ENCODE assay signal across 9 mouse cellular contexts in the genomic region with DNA sequence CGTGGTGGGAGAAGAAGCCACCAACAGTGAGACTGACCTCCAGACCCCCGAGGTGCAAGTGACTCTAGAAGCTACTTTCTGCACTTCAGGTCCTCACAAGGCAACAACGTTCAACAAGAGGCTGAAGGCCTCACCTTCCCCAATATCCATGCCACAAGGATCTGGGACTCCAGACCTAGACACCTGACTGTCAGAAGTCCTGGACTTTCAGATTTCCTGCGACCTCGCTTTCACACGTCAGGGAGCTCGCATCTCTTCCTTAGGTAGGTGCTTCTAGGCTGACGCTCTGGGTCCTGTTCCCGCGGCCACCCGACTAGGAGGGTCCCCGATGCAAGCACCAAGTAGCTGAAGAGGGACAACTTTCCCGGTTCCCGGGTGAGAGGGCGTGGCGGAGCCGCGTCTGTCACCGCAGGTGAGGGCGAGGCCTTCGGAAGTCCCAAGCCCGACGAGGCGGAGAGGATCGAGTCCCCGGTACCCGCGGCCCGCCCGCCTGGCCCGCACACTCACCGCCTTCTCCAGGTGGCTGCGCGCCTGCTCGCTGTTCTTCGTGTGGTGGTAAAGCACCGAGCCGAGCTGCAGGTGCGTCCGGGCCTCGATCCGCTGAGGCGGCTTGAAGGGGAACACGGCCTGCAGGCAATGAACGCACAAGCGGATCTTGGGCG. TPM values are rescaled to one million over a fixed set of nuclear protein-coding genes. Genes with fewer than 3 reads are reported as not detected.
DNase-seq lines count a peak whose midpoint lies in the region; ATAC-seq and TF ChIP-seq lines count a peak whose summit lies in the region.
"Had no signal": no experiment of that assay in that cellular context is flagged by ENCODE, and none has a peak within 500 bp of the region (broad histone marks: within the 10 kb centered on the region; RNA-seq: fewer than 3 reads in every experiment).

No protein-coding gene starts in this region.

- no peaks in the 10 kb centered on the region for H3K27me3 ChIP-seq in ES-Bruce4 (ENCODE audit: control insufficient read depth, insufficient read depth, low read length, poor library complexity, severe bottlenecking)
- no peaks in the 10 kb centered on the region for H3K27me3 ChIP-seq in erythroblast, embryonic 14.5 days (ENCODE audit: control insufficient read depth)
- H3K27me3 ChIP-seq in hindbrain, postnatal 0 days (ENCODE audit: insufficient read depth, low read length), result no peaks in the 10 kb centered on the region
- H3K27me3 ChIP-seq in liver, embryonic 16.5 days (ENCODE audit: control insufficient read depth, insufficient read depth, low read depth, low read length), result no peaks in the 10 kb centered on the region
- H3K27me3 ChIP-seq in neural tube, embryonic 15.5 days (replicated peaks), result no peaks in the 10 kb centered on the region

- no peak for TF ChIP-seq POLR2A in ES-Bruce4 (IDR thresholded peaks at IDR 0.05; ENCODE audit: insufficient read depth, low read length)

- H3K27ac ChIP-seq in ES-Bruce4 (ENCODE audit: insufficient read depth, low read length), result no peak overlapping the region
- peak overlapping the region; percentile 85 for H3K27ac ChIP-seq in hindbrain, postnatal 0 days
- H3K27ac ChIP-seq in liver, embryonic 16.5 days (ENCODE audit: low read length), result peak overlapping the region; percentile 92
- peak overlapping the region; percentile 91 for H3K27ac ChIP-seq in neural tube, embryonic 15.5 days (replicated peaks)

- H3K36me3 ChIP-seq in ES-Bruce4 (ENCODE audit: control insufficient read depth, insufficient read depth, low read length, poor library complexity, severe bottlenecking), result peaks cover 7% of the 10 kb centered on the region; the same call in 1 of the 2 replicates
- H3K36me3 ChIP-seq in erythroblast, embryonic 14.5 days (ENCODE audit: control insufficient read depth), result peaks cover 30% of the 10 kb centered on the region
- H3K36me3 ChIP-seq in hindbrain, postnatal 0 days (ENCODE audit: insufficient read depth, low read length), result no peaks in the 10 kb centered on the region; the same call in 1 of the 2 replicates
- H3K36me3 ChIP-seq in liver, embryonic 16.5 days (ENCODE audit: control insufficient read depth, insufficient read depth), result no peaks in the 10 kb centered on the region
- no peaks in the 10 kb centered on the region for H3K36me3 ChIP-seq in neural tube, embryonic 15.5 days

- WGBS in hindbrain, postnatal 0 days, result under 1% methylated on average over 47 of the region's 47 CpGs
- under 1% methylated on average over 47 of the region's 47 CpGs for WGBS in liver, embryonic 16.5 days (ENCODE audit: insufficient replicate concordance)
- 2% methylated on average over 47 of the region's 47 CpGs for WGBS in neural tube, embryonic 15.5 days

- TF ChIP-seq EP300 in ES-Bruce4 (IDR thresholded peaks at IDR 0.05; ENCODE audit: insufficient read depth, low read depth, low read length), result no peak

- H3K9ac ChIP-seq in ES-Bruce4 (ENCODE audit: low read depth, poor library complexity, severe bottlenecking), result peak overlapping the region; percentile 92
- H3K9ac ChIP-seq in hindbrain, postnatal 0 days (replicated peaks; ENCODE audit: low read length), result peak overlapping the region; percentile 91
- peak overlapping the region; percentile 97 for H3K9ac ChIP-seq in liver, embryonic 16.5 days (ENCODE audit: low read depth, low read length)
- peak overlapping the region; percentile 93 for H3K9ac ChIP-seq in neural tube, embryonic 15.5 days (replicated peaks)

- H3K9me3 ChIP-seq in ES-Bruce4 (replicated peaks; ENCODE audit: control insufficient read depth, insufficient read depth, low read length, poor library complexity, severe bottlenecking), result no peaks in the 10 kb centered on the region
- no peaks in the 10 kb centered on the region for H3K9me3 ChIP-seq in erythroblast, embryonic 14.5 days (ENCODE audit: control insufficient read depth, low read length)
- H3K9me3 ChIP-seq in hindbrain, postnatal 0 days (ENCODE audit: low read length), result no peaks in the 10 kb centered on the region
- no peaks in the 10 kb centered on the region for H3K9me3 ChIP-seq in liver, embryonic 16.5 days (replicated peaks; ENCODE audit: control insufficient read depth, low read length)
- no peaks in the 10 kb centered on the region for H3K9me3 ChIP-seq in neural tube, embryonic 15.5 days (replicated peaks)

- TF ChIP-seq CTCF in ES-Bruce4 (IDR thresholded peaks at IDR 0.05; ENCODE audit: low read depth, low read length), result no peak
- TF ChIP-seq CTCF in hindbrain, postnatal 0 days (IDR thresholded peaks at IDR 0.05; ENCODE audit: low read depth), result no peak

- ATAC-seq in hindbrain, postnatal 0 days, result peak; percentile 28
- peak; percentile 45 for ATAC-seq in liver, embryonic 16.5 days (ENCODE audit: low read depth)
- peak; percentile 29 for ATAC-seq in neural tube, embryonic 15.5 days (ENCODE audit: low FRiP score)
- ATAC-seq in megakaryocyte-erythroid progenitor cell, adult 5-6 weeks (replicated peaks; ENCODE audit: low FRiP score, low TSS enrichment, poor library complexity, severe bottlenecking), result no peak

- DNase-seq in gastrocnemius, adult 18-20 months (ENCODE audit: low spot score), result peak; percentile 14
- no peak for DNase-seq in gastrocnemius, postnatal 25 days
- peak; percentile 1 for DNase-seq in hindbrain, postnatal 0 days (ENCODE audit: low spot score)

- peak overlapping the region; percentile 98 for H3K4me3 ChIP-seq in ES-Bruce4 (ENCODE audit: low read depth, low read length)
- H3K4me3 ChIP-seq in erythroblast, embryonic 14.5 days (replicated peaks), result peak overlapping the region; percentile 80
- H3K4me3 ChIP-seq in hindbrain, postnatal 0 days (ENCODE audit: low read length), result peak overlapping the region; percentile 59
- H3K4me3 ChIP-seq in liver, embryonic 16.5 days (ENCODE audit: low read depth, low read length), result peak overlapping the region; percentile 97
- peak overlapping the region; percentile 98 for H3K4me3 ChIP-seq in neural tube, embryonic 15.5 days (replicated peaks)

- H3K4me1 ChIP-seq in ES-Bruce4 (ENCODE audit: control insufficient read depth, insufficient read depth, low read length), result no peaks in the 10 kb centered on the region
- H3K4me1 ChIP-seq in erythroblast, embryonic 14.5 days (ENCODE audit: control insufficient read depth), result peaks cover 58% of the 10 kb centered on the region
- peaks cover 26% of the 10 kb centered on the region for H3K4me1 ChIP-seq in hindbrain, postnatal 0 days (ENCODE audit: insufficient read depth, low read length)
- peaks cover 56% of the 10 kb centered on the region for H3K4me1 ChIP-seq in liver, embryonic 16.5 days (ENCODE audit: control insufficient read depth, low read depth, low read length)
- H3K4me1 ChIP-seq in neural tube, embryonic 15.5 days, result peaks cover 41% of the 10 kb centered on the region

- peak overlapping the region; percentile 74 for H3K4me2 ChIP-seq in hindbrain, postnatal 0 days (ENCODE audit: low read depth, low read length)
- peak overlapping the region; percentile 90 for H3K4me2 ChIP-seq in liver, embryonic 16.5 days (ENCODE audit: low read depth, low read length)
- peak overlapping the region; percentile 93 for H3K4me2 ChIP-seq in neural tube, embryonic 15.5 days

RNA-seq across cellular contexts. Expression of a gene that starts 0.5 kb away (rescaled TPM):
- 10 to 100 TPM; 21.7 to 22.5 TPM for total RNA-seq in gastrocnemius, adult 18-20 months (2021)
- total RNA-seq in gastrocnemius, postnatal 25 days (2021), result 10 to 100 TPM; 24.5 to 25.1 TPM
- polyA plus RNA-seq in ES-Bruce4 (2011; ENCODE audit: insufficient read depth, insufficient read length, low read depth, missing spikeins), result 40.2 and 41.0 TPM in 2 replicates
- polyA plus RNA-seq in erythroblast, embryonic 14.5 days (2012), result 1.5 TPM in 2 replicates
- 155 and 172 TPM in 2 replicates for total RNA-seq in hindbrain, postnatal 0 days (2014; rRNA removed)
- polyA plus RNA-seq in hindbrain, postnatal 0 days (2015; fragmentation: Nextera tagmentation; extraction: Ambion mirVana), result 50.1 and 50.3 TPM in 2 replicates
- 21.7 and 22.6 TPM in 2 replicates for polyA plus RNA-seq in liver, embryonic 16.5 days (2015; fragmentation: Nextera tagmentation; extraction: Ambion mirVana)
- 63.3 and 65.6 TPM in 2 replicates for polyA plus RNA-seq in neural tube, embryonic 15.5 days (2015; fragmentation: Nextera tagmentation; extraction: Ambion mirVana)
- total RNA-seq in megakaryocyte-erythroid progenitor cell, adult 5-6 weeks (2014; fragmentation: Nextera tagmentation), result 45.9 and 62.1 TPM in 2 replicates
- total RNA-seq in megakaryocyte-erythroid progenitor cell, adult 5-6 weeks (2017), result 33.4 TPM in 2 replicates

RNA-seq across cellular contexts. Expression of a gene that starts 0.6 kb away (rescaled TPM):
- total RNA-seq in gastrocnemius, adult 18-20 months (2021), result 10 to 100 TPM; 16.1 to 19.5 TPM
- total RNA-seq in gastrocnemius, postnatal 25 days (2021), result 10 to 100 TPM; 13.1 to 15.5 TPM
- polyA plus RNA-seq in ES-Bruce4 (2011; ENCODE audit: insufficient read depth, insufficient read length, low read depth, missing spikeins), result 36.5 and 37.3 TPM in 2 replicates
- polyA plus RNA-seq in erythroblast, embryonic 14.5 days (2012), result 4.0 TPM in 2 replicates
- total RNA-seq in hindbrain, postnatal 0 days (2014; rRNA removed), result 15.1 and 15.4 TPM in 2 replicates
- polyA plus RNA-seq in hindbrain, postnatal 0 days (2015; fragmentation: Nextera tagmentation; extraction: Ambion mirVana), result 42.9 and 47.1 TPM in 2 replicates
- polyA plus RNA-seq in liver, embryonic 16.5 days (2015; fragmentation: Nextera tagmentation; extraction: Ambion mirVana), result 14.7 and 14.9 TPM in 2 replicates
- 57.2 and 57.5 TPM in 2 replicates for polyA plus RNA-seq in neural tube, embryonic 15.5 days (2015; fragmentation: Nextera tagmentation; extraction: Ambion mirVana)
- total RNA-seq in megakaryocyte-erythroid progenitor cell, adult 5-6 weeks (2014; fragmentation: Nextera tagmentation), result 24.6 and 26.9 TPM in 2 replicates
- 31.1 and 33.0 TPM in 2 replicates for total RNA-seq in megakaryocyte-erythroid progenitor cell, adult 5-6 weeks (2017)

RNA-seq across cellular contexts. Expression of a gene that starts 30.7 kb away (rescaled TPM):
- under 1 TPM; 0.62 to 0.64 TPM for total RNA-seq in gastrocnemius, adult 18-20 months (2021)
- 1 to 10 TPM in 1 of 2 experiments, not detected in 1; 1.7 TPM for total RNA-seq in gastrocnemius, postnatal 25 days (2021)
- 0.99 and 1.4 TPM in 2 replicates for polyA plus RNA-seq in ES-Bruce4 (2011; ENCODE audit: insufficient read depth, insufficient read length, low read depth, missing spikeins)
- polyA plus RNA-seq in erythroblast, embryonic 14.5 days (2012), result 0.03 TPM in 1 of 2 replicates, not detected in the other
- total RNA-seq in hindbrain, postnatal 0 days (2014; rRNA removed), result 0.25 TPM in 1 of 2 replicates, not detected in the other
- polyA plus RNA-seq in hindbrain, postnatal 0 days (2015; fragmentation: Nextera tagmentation; extraction: Ambion mirVana), result 0.19 and 0.37 TPM in 2 replicates
- 1.8 and 3.0 TPM in 2 replicates for polyA plus RNA-seq in liver, embryonic 16.5 days (2015; fragmentation: Nextera tagmentation; extraction: Ambion mirVana)
- polyA plus RNA-seq in neural tube, embryonic 15.5 days (2015; fragmentation: Nextera tagmentation; extraction: Ambion mirVana), result 1.4 and 2.0 TPM in 2 replicates
- total RNA-seq in megakaryocyte-erythroid progenitor cell, adult 5-6 weeks (2014; fragmentation: Nextera tagmentation), result 0.77 TPM in 1 of 2 replicates, not detected in the other
- total RNA-seq in megakaryocyte-erythroid progenitor cell, adult 5-6 weeks (2017), result not detected in 2 replicates

RNA-seq across cellular contexts. Expression of a gene that starts 41.2 kb away (rescaled TPM):
- total RNA-seq in gastrocnemius, adult 18-20 months (2021), result not detected
- total RNA-seq in gastrocnemius, postnatal 25 days (2021), result under 1 TPM in 1 of 2 experiments, not detected in 1; 0.08 TPM
- polyA plus RNA-seq in ES-Bruce4 (2011; ENCODE audit: insufficient read depth, insufficient read length, low read depth, missing spikeins), result 2.2 TPM in 2 replicates
- not detected in 2 replicates for polyA plus RNA-seq in erythroblast, embryonic 14.5 days (2012)
- total RNA-seq in hindbrain, postnatal 0 days (2014; rRNA removed), result 2.0 and 4.5 TPM in 2 replicates
- polyA plus RNA-seq in hindbrain, postnatal 0 days (2015; fragmentation: Nextera tagmentation; extraction: Ambion mirVana), result 2.5 and 2.9 TPM in 2 replicates
- 0.04 TPM in 1 of 2 replicates, not detected in the other for polyA plus RNA-seq in liver, embryonic 16.5 days (2015; fragmentation: Nextera tagmentation; extraction: Ambion mirVana)
- polyA plus RNA-seq in neural tube, embryonic 15.5 days (2015; fragmentation: Nextera tagmentation; extraction: Ambion mirVana), result 1.5 and 1.6 TPM in 2 replicates
- not detected in 2 replicates for total RNA-seq in megakaryocyte-erythroid progenitor cell, adult 5-6 weeks (2014; fragmentation: Nextera tagmentation)
- not detected in 2 replicates for total RNA-seq in megakaryocyte-erythroid progenitor cell, adult 5-6 weeks (2017)
- total RNA-seq: gastrocnemius, postnatal 4 days had no signal

RNA-seq across cellular contexts. Expression of a gene that starts 45.8 kb away (rescaled TPM):
- 10 to 100 TPM; 28.6 to 38.8 TPM for total RNA-seq in gastrocnemius, adult 18-20 months (2021)
- 10 to 100 TPM; 25.4 to 26.2 TPM for total RNA-seq in gastrocnemius, postnatal 25 days (2021)
- polyA plus RNA-seq in ES-Bruce4 (2011; ENCODE audit: insufficient read depth, insufficient read length, low read depth, missing spikeins), result 155 TPM in 2 replicates
- polyA plus RNA-seq in erythroblast, embryonic 14.5 days (2012), result 5.9 and 8.1 TPM in 2 replicates
- total RNA-seq in hindbrain, postnatal 0 days (2014; rRNA removed), result 38.4 and 41.9 TPM in 2 replicates
- polyA plus RNA-seq in hindbrain, postnatal 0 days (2015; fragmentation: Nextera tagmentation; extraction: Ambion mirVana), result 23.4 and 23.6 TPM in 2 replicates
- 17.2 and 18.9 TPM in 2 replicates for polyA plus RNA-seq in liver, embryonic 16.5 days (2015; fragmentation: Nextera tagmentation; extraction: Ambion mirVana)
- 24.8 and 24.9 TPM in 2 replicates for polyA plus RNA-seq in neural tube, embryonic 15.5 days (2015; fragmentation: Nextera tagmentation; extraction: Ambion mirVana)
- total RNA-seq in megakaryocyte-erythroid progenitor cell, adult 5-6 weeks (2014; fragmentation: Nextera tagmentation), result 75.4 and 89.7 TPM in 2 replicates
- total RNA-seq in megakaryocyte-erythroid progenitor cell, adult 5-6 weeks (2017), result 68.7 and 107 TPM in 2 replicates
